Comparison of ENCODE assay signal across 8 mouse cellular contexts in genomic region chr17:23548615-23549014, GRCm38 (mm10). TPM values are rescaled to one million over a fixed set of nuclear protein-coding genes. Genes with fewer than 3 reads are reported as not detected.
DNase-seq lines count a peak whose midpoint lies in the region; ATAC-seq lines count a peak whose summit lies in the region.

No protein-coding gene starts in this region.

- peak overlapping the region; percentile 72 for H3K4me3 ChIP-seq in intestine, embryonic 14.5 days (ENCODE audit: low read depth, low read length)
- H3K4me3 ChIP-seq in megakaryocyte, embryonic 14.5 days (replicated peaks), result peak overlapping the region; percentile 92

- ATAC-seq in intestine, embryonic 14.5 days (replicated peaks; ENCODE audit: low FRiP score, low TSS enrichment, low read depth), result peak; percentile 54

- DNase-seq in adrenal gland, adult 18-20 months (ENCODE audit: low spot score in 2 of 2), result peak; percentile 94 to 97
- peak; percentile 93 for DNase-seq in embryo, embryonic 10 days (ENCODE audit: low spot score)
- DNase-seq in gastrocnemius, postnatal 10 days, result peak; percentile 48
- peak; percentile 97 for DNase-seq in intestine, embryonic 14.5 days (ENCODE audit: low spot score)
- peak; percentile 70 to 76 for DNase-seq in left cerebral cortex, postnatal 10 days (ENCODE audit: extremely low spot score in 1 of 2, low spot score in 2 of 2)
- peak; percentile 95 to 98 for DNase-seq in right cerebral cortex, adult 2 months (ENCODE audit: low spot score in 2 of 2)
- DNase-seq in yolk sac, embryonic 10.5 days (ENCODE audit: low spot score), result peak; percentile 93

- WGBS in intestine, embryonic 14.5 days, result 4% methylated on average over 15 of the region's 15 CpGs

- intact Hi-C loops in left cerebral cortex, postnatal 10 days (cut with DNase I), result loop anchor here (5.0 to 10.0 kb wide), 3 partner anchors 356 to 1124 kb away; partner anchors contain the start of genes Zfp40 and Zfp946

- H3K4me1 ChIP-seq in intestine, embryonic 14.5 days (replicated peaks; ENCODE audit: control insufficient read depth, insufficient read depth, low read length), result peaks cover 8% of the 10 kb centered on the region; the same call in 1 of the 2 replicates
- peaks cover 58% of the 10 kb centered on the region for H3K4me1 ChIP-seq in megakaryocyte, embryonic 14.5 days

- H3K9ac ChIP-seq in intestine, embryonic 14.5 days (ENCODE audit: low read length), result no peak overlapping the region

- H3K9me3 ChIP-seq in intestine, embryonic 14.5 days (ENCODE audit: control insufficient read depth, low read length), result no peaks in the 10 kb centered on the region
- H3K9me3 ChIP-seq in megakaryocyte, embryonic 14.5 days, result no peaks in the 10 kb centered on the region

- H3K4me2 ChIP-seq in intestine, embryonic 14.5 days (ENCODE audit: low read length), result peak overlapping the region; percentile 81

- no peaks in the 10 kb centered on the region for H3K36me3 ChIP-seq in intestine, embryonic 14.5 days (ENCODE audit: control insufficient read depth, insufficient read depth, low read length)
- no peaks in the 10 kb centered on the region for H3K36me3 ChIP-seq in megakaryocyte, embryonic 14.5 days (replicated peaks; ENCODE audit: low read length)

- H3K27ac ChIP-seq in intestine, embryonic 14.5 days (ENCODE audit: low read depth), result 0 out of 2 replicates have a peak overlapping the region, but pooled peaks have one; percentile 11

- no peaks in the 10 kb centered on the region for H3K27me3 ChIP-seq in intestine, embryonic 14.5 days (replicated peaks; ENCODE audit: control insufficient read depth, insufficient read depth, low read length)
- peaks cover 7% of the 10 kb centered on the region for H3K27me3 ChIP-seq in megakaryocyte, embryonic 14.5 days (replicated peaks)

RNA-seq across cellular contexts. Expression of gene Zfp213, which starts 15.4 kb away (rescaled TPM):
- 10 to 100 TPM; 11.0 to 12.3 TPM for total RNA-seq in adrenal gland, adult 18-20 months (2021)
- total RNA-seq in gastrocnemius, postnatal 10 days (2021), result 1 to 10 TPM; 3.3 to 4.1 TPM
- 19.1 and 19.7 TPM in 2 replicates for polyA plus RNA-seq in intestine, embryonic 14.5 days (2014; fragmentation: Nextera tagmentation; extraction: Ambion mirVana)
- 1 to 10 TPM; 6.6 to 6.7 TPM for total RNA-seq in left cerebral cortex, postnatal 10 days (2021)
- polyA plus RNA-seq in megakaryocyte, embryonic 14.5 days (2012; ENCODE audit: insufficient read depth, low replicate concordance), result 4.9 and 8.0 TPM in 2 replicates

RNA-seq across cellular contexts. Expression of gene Zfp13, which starts 50.7 kb away (rescaled TPM):
- 1 to 10 TPM; 6.2 to 6.3 TPM for total RNA-seq in adrenal gland, adult 18-20 months (2021)
- 1 to 10 TPM; 6.6 to 7.0 TPM for total RNA-seq in gastrocnemius, postnatal 10 days (2021)
- polyA plus RNA-seq in intestine, embryonic 14.5 days (2014; fragmentation: Nextera tagmentation; extraction: Ambion mirVana), result 12.3 and 14.8 TPM in 2 replicates
- 10 to 100 TPM; 29.3 to 33.8 TPM for total RNA-seq in left cerebral cortex, postnatal 10 days (2021)
- 0.96 TPM in 1 of 2 replicates, not detected in the other for polyA plus RNA-seq in megakaryocyte, embryonic 14.5 days (2012; ENCODE audit: insufficient read depth, low replicate concordance)

RNA-seq across cellular contexts. Expression of gene Zscan10, which starts 52.0 kb away (rescaled TPM):
- not detected for total RNA-seq in adrenal gland, adult 18-20 months (2021)
- not detected for total RNA-seq in gastrocnemius, postnatal 10 days (2021)
- 0.14 TPM in 1 of 2 replicates, not detected in the other for polyA plus RNA-seq in intestine, embryonic 14.5 days (2014; fragmentation: Nextera tagmentation; extraction: Ambion mirVana)
- not detected for total RNA-seq in left cerebral cortex, postnatal 10 days (2021)
- not detected in 2 replicates for polyA plus RNA-seq in megakaryocyte, embryonic 14.5 days (2012; ENCODE audit: insufficient read depth, low replicate concordance)

Comparison
In these comparisons a context has a peak if more than half of its experiments do, and no peak if none do; other contexts are left out.
1. Peak in every context shown above with its lines: DNase-seq, ATAC-seq, H3K4me3 ChIP-seq and H3K27ac ChIP-seq.